Mouse (Mus musculus) embryonic facial prominence, embryonic 10.5 days (tissue): ENCODE results near the gene Entpd8. TPM values are rescaled to one million over a fixed set of nuclear protein-coding genes. Genes with fewer than 3 reads are reported as not detected.

Experiments used
- DNase-seq: peaks from one replicate; pipeline ENCODE4 v3.0.0-alpha.2; 2017; ENCODE audit warnings: low spot score
- H3K27ac ChIP-seq: fragments of 300-500 bp; sonication (generic); replicated peaks from 2 replicates; pipeline ENCODE4 v1.5.1; 2016; ENCODE audit warnings: mild to moderate bottlenecking
- H3K27me3 ChIP-seq: fragments of 300-500 bp; sonication (generic); replicated peaks from 2 replicates; pipeline ENCODE4 v1.6.1; 2016; ENCODE audit warnings: low read depth, mild to moderate bottlenecking; ENCODE audit not compliant: poor library complexity, severe bottlenecking
- H3K36me3 ChIP-seq: fragments of 300-500 bp; sonication (generic); replicated peaks from 2 replicates; pipeline ENCODE4 v1.6.1; 2016; ENCODE audit warnings: mild to moderate bottlenecking, moderate library complexity
- H3K4me1 ChIP-seq: fragments of 300-500 bp; sonication (generic); 2 replicates; pipeline ENCODE4 v1.6.1; 2016
- H3K4me3 ChIP-seq: fragments of 300-500 bp; sonication (generic); 2 replicates; pipeline ENCODE4 v1.5.1; 2016; ENCODE audit warnings: mild to moderate bottlenecking, moderate library complexity
- H3K9me3 ChIP-seq: fragments of 300-500 bp; sonication (generic); 2 replicates; pipeline ENCODE4 v1.6.1; 2016; ENCODE audit warnings: mild to moderate bottlenecking
- WGBS: fragments of 180-500 bp; shearing (Covaris S2); methylation state at CpG from one replicate; pipeline ENCODE4 v1.1.7; 2016; 5-methylcytosine and 5-hydroxymethylcytosine counted together
- polyA plus RNA-seq: library from polyadenylated mRNA; unstranded; fragments of >200 nt; fragmentation: Nextera tagmentation; extraction: Ambion mirVana; gene quantifications from 2 replicates; pipeline ENCODE4 v1.2.1, GENCODE M21; 2016

Entpd8 gene
- not detected in 2 replicates for polyA plus RNA-seq

- Histone ChIP-seq H3K27ac (no peak within 1 kb of the TSS), H3K4me3 (no peak within 1 kb of the TSS), H3K36me3 (no peaks in the 10 kb centered on the region), H3K4me1 (no peaks in the 10 kb centered on the region), H3K27me3 (no peaks in the 10 kb centered on the region), H3K9me3 (no peaks in the 10 kb centered on the region)
- WGBS, result 62% methylated on average over 5 of the region's 5 CpGs
- DNase-seq, result no peak
Measured at GRCm38 (mm10) chr2:25080076-25080475, at the start of gene Entpd8. Gene Entpd8, plus strand, starts transcription at chr2:25080304.

GRCm38 (mm10) chr2:25034994-25035393, 45.1 kb upstream of the Entpd8 start:
- no peak for DNase-seq
- Histone ChIP-seq H3K27ac (no peak overlapping the region), H3K4me3 (no peak overlapping the region), H3K36me3 (no peaks in the 10 kb centered on the region), H3K4me1 (no peaks in the 10 kb centered on the region), H3K9me3 (no peaks in the 10 kb centered on the region), H3K27me3 (no peaks in the 10 kb centered on the region)
- WGBS, result 98% methylated on average over 4 of the region's 4 CpGs

GRCm38 (mm10) chr2:25040089-25040488, 40.0 kb upstream of the Entpd8 start:
- 83% methylated on average over 5 of the region's 5 CpGs for WGBS
- H3K4me1 ChIP-seq, result no peaks in the 10 kb centered on the region
- H3K9me3 ChIP-seq, result no peaks in the 10 kb centered on the region
- H3K36me3 ChIP-seq, result no peaks in the 10 kb centered on the region
- DNase-seq, result no peak
- no peak overlapping the region for H3K4me3 ChIP-seq
- no peak overlapping the region for H3K27ac ChIP-seq
- no peaks in the 10 kb centered on the region for H3K27me3 ChIP-seq

GRCm38 (mm10) chr2:25050921-25051320, 29.2 kb upstream of the Entpd8 start:
- H3K9me3 ChIP-seq, result no peaks in the 10 kb centered on the region
- H3K36me3 ChIP-seq, result peaks cover 9% of the 10 kb centered on the region; the same call in 1 of the 2 replicates
- 92% methylated on average over 7 of the region's 7 CpGs for WGBS
- no peak overlapping the region for H3K27ac ChIP-seq
- peaks cover 22% of the 10 kb centered on the region for H3K4me1 ChIP-seq
- H3K27me3 ChIP-seq, result no peaks in the 10 kb centered on the region
- no peak overlapping the region for H3K4me3 ChIP-seq
- no peak for DNase-seq

- H3K4me3 ChIP-seq, result no peak overlapping the region
- H3K27me3 ChIP-seq, result no peaks in the 10 kb centered on the region
- H3K36me3 ChIP-seq, result peaks cover 13% of the 10 kb centered on the region
- H3K9me3 ChIP-seq, result no peaks in the 10 kb centered on the region
- no peak for DNase-seq
- no peak overlapping the region for H3K27ac ChIP-seq
- peaks cover 24% of the 10 kb centered on the region for H3K4me1 ChIP-seq
- 85% methylated on average over 8 of the region's 8 CpGs for WGBS
Measured at GRCm38 (mm10) chr2:25051450-25051849, 28.7 kb upstream of the Entpd8 start.

- H3K4me3 ChIP-seq, result no peak overlapping the region
- H3K27me3 ChIP-seq, result no peaks in the 10 kb centered on the region
- no peak overlapping the region for H3K27ac ChIP-seq
- no peak for DNase-seq
- H3K36me3 ChIP-seq, result peaks cover 27% of the 10 kb centered on the region
- H3K4me1 ChIP-seq, result peaks cover 24% of the 10 kb centered on the region
- no peaks in the 10 kb centered on the region for H3K9me3 ChIP-seq
- WGBS, result 95% methylated on average over 6 of the region's 6 CpGs
Measured at GRCm38 (mm10) chr2:25053101-25053500, 27.0 kb upstream of the Entpd8 start.

- Histone ChIP-seq H3K4me1 (peaks cover 24% of the 10 kb centered on the region), H3K27me3 (no peaks in the 10 kb centered on the region), H3K27ac (peak within 1 kb of the TSS; percentile 92), H3K36me3 (peaks cover 40% of the 10 kb centered on the region), H3K4me3 (peak within 1 kb of the TSS; percentile 95), H3K9me3 (no peaks in the 10 kb centered on the region)
- DNase-seq, result peak; percentile 89
- 5% methylated on average over 47 of the region's 47 CpGs for WGBS
Measured at GRCm38 (mm10) chr2:25054221-25055067, 25.7 kb upstream of the Entpd8 start, which contains the start of gene Nsmf. Gene Nsmf, plus strand, starts transcription at chr2:25054355.

GRCm38 (mm10) chr2:25055068-25055405, 25.1 kb upstream of the Entpd8 start:
- WGBS, result 74% methylated on average over 2 of the region's 2 CpGs
- Histone ChIP-seq H3K27ac (peak overlapping the region; percentile 92), H3K4me3 (peak overlapping the region; percentile 95), H3K36me3 (peaks cover 46% of the 10 kb centered on the region), H3K4me1 (peaks cover 24% of the 10 kb centered on the region), H3K9me3 (no peaks in the 10 kb centered on the region), H3K27me3 (no peaks in the 10 kb centered on the region)
- peak; percentile 25 for DNase-seq

GRCm38 (mm10) chr2:25055409-25056155, 24.5 kb upstream of the Entpd8 start:
- Histone ChIP-seq H3K4me1 (peaks cover 24% of the 10 kb centered on the region), H3K4me3 (peak overlapping the region; percentile 95), H3K9me3 (no peaks in the 10 kb centered on the region), H3K27me3 (no peaks in the 10 kb centered on the region), H3K27ac (no peak overlapping the region), H3K36me3 (peaks cover 52% of the 10 kb centered on the region)
- 89% methylated on average over 21 of the region's 21 CpGs for WGBS
- no peak for DNase-seq

- Histone ChIP-seq H3K36me3 (peaks cover 76% of the 10 kb centered on the region), H3K27ac (no peak overlapping the region), H3K4me1 (peaks cover 21% of the 10 kb centered on the region), H3K9me3 (no peaks in the 10 kb centered on the region), H3K27me3 (no peaks in the 10 kb centered on the region), H3K4me3 (no peak overlapping the region)
- 93% methylated on average over 7 of the region's 7 CpGs for WGBS
- DNase-seq, result no peak
Measured at GRCm38 (mm10) chr2:25058926-25059325, 21.2 kb upstream of the Entpd8 start.

- no peaks in the 10 kb centered on the region for H3K27me3 ChIP-seq
- DNase-seq, result no peak
- H3K36me3 ChIP-seq, result peaks cover 47% of the 10 kb centered on the region
- no peaks in the 10 kb centered on the region for H3K4me1 ChIP-seq
- H3K27ac ChIP-seq, result no peak overlapping the region
- WGBS, result 90% methylated on average over 5 of the region's 5 CpGs
- H3K9me3 ChIP-seq, result no peaks in the 10 kb centered on the region
- no peak overlapping the region for H3K4me3 ChIP-seq
Measured at GRCm38 (mm10) chr2:25063523-25063922, 16.6 kb upstream of the Entpd8 start.

- no peak overlapping the region for H3K4me3 ChIP-seq
- H3K36me3 ChIP-seq, result peaks cover 40% of the 10 kb centered on the region
- WGBS, result 91% methylated on average over 1 of the region's 1 CpGs
- H3K27me3 ChIP-seq, result no peaks in the 10 kb centered on the region
- no peaks in the 10 kb centered on the region for H3K9me3 ChIP-seq
- H3K4me1 ChIP-seq, result no peaks in the 10 kb centered on the region
- no peak for DNase-seq
- no peak overlapping the region for H3K27ac ChIP-seq
Measured at GRCm38 (mm10) chr2:25064285-25064684, 15.8 kb upstream of the Entpd8 start.

- no peak for DNase-seq
- Histone ChIP-seq H3K27me3 (no peaks in the 10 kb centered on the region), H3K4me3 (no peak overlapping the region), H3K36me3 (peaks cover 27% of the 10 kb centered on the region), H3K27ac (no peak overlapping the region), H3K9me3 (no peaks in the 10 kb centered on the region), H3K4me1 (no peaks in the 10 kb centered on the region)
Measured at GRCm38 (mm10) chr2:25065537-25065936, 14.6 kb upstream of the Entpd8 start.
